Mouse (Mus musculus): ENCODE data around the gene Fastk. TPM values are rescaled to one million over a fixed set of nuclear protein-coding genes. Genes with fewer than 3 reads are reported as not detected.

The Fastk gene
- polyA plus RNA-seq, 1 experiment from 2014 or later, result 181 TPM

- Histone ChIP-seq H3K27ac (replicated peaks in 1 of 2; ENCODE audit: control insufficient read depth in 1 of 2, insufficient read depth in 1 of 2, low read depth in 2 of 2, low read length in 2 of 2) (peak overlapping the region; percentile 58 to 92; a peak in 3 of 4 replicates), H3K36me3 (ENCODE audit: control insufficient read depth, insufficient read depth, low read length) (peaks cover 2% of the 10 kb centered on the region; the same call in 1 of the 2 replicates), H3K4me1 (ENCODE audit: control insufficient read depth in 2 of 2, insufficient read depth in 2 of 2, low read length in 2 of 2) (peaks cover 20 to 39% of the 10 kb centered on the region in 2 experiments), H3K9me3 (ENCODE audit: control insufficient read depth, low read length) (no peaks in the 10 kb centered on the region), H3K4me2 (ENCODE audit: low read length) (peak overlapping the region; percentile 95), H3K9ac (ENCODE audit: low read length) (peak overlapping the region; percentile 96), H3K4me3 (ENCODE audit: control insufficient read depth in 1 of 2, insufficient read depth in 1 of 2, low read depth in 1 of 2, low read length in 2 of 2) (peak overlapping the region; percentile 79 to 88), H3K27me3 (ENCODE audit: control insufficient read depth, insufficient read depth, low read length) (no peaks in the 10 kb centered on the region)
- 1% methylated on average over 29 of the region's 29 CpGs for WGBS
- ATAC-seq (ENCODE audit: insufficient number of reproducible peaks, insufficient read depth, low FRiP score, low read depth), result no peak
Observed at GRCm38 (mm10) chr5:24452691-24453233, 7.7 kb upstream of the Fastk start.

GRCm38 (mm10) chr5:24452030-24452690 is 7.1 kb upstream of the Fastk start, which contains the start of gene Agap3:
Gene Agap3, plus strand, starts transcription at chr5:24452177.
- Histone ChIP-seq H3K4me1 (ENCODE audit: control insufficient read depth in 2 of 2, insufficient read depth in 2 of 2, low read length in 2 of 2) (peaks cover 21 to 42% of the 10 kb centered on the region in 2 experiments), H3K27me3 (ENCODE audit: control insufficient read depth, insufficient read depth, low read length) (no peaks in the 10 kb centered on the region), H3K9me3 (ENCODE audit: control insufficient read depth, low read length) (no peaks in the 10 kb centered on the region), H3K4me2 (ENCODE audit: low read length) (peak within 1 kb of the TSS; percentile 95), H3K9ac (ENCODE audit: low read length) (peak within 1 kb of the TSS; percentile 96), H3K4me3 (ENCODE audit: control insufficient read depth in 1 of 2, insufficient read depth in 1 of 2, low read depth in 1 of 2, low read length in 2 of 2) (peak within 1 kb of the TSS; percentile 79 to 88), H3K36me3 (ENCODE audit: control insufficient read depth, insufficient read depth, low read length) (no peaks in the 10 kb centered on the region), H3K27ac (replicated peaks in 1 of 2; ENCODE audit: control insufficient read depth in 1 of 2, insufficient read depth in 1 of 2, low read depth in 2 of 2, low read length in 2 of 2) (peak within 1 kb of the TSS; percentile 88 to 92)
- peak; percentile 1; the same call in 1 of the 2 replicates for ATAC-seq (ENCODE audit: insufficient number of reproducible peaks, insufficient read depth, low FRiP score, low read depth)
- under 1% methylated on average over 74 of the region's 85 CpGs for WGBS

GRCm38 (mm10) chr5:24451264-24452029 is 6.4 kb upstream of the Fastk start:
- peaks cover 21 to 42% of the 10 kb centered on the region in 2 experiments for H3K4me1 ChIP-seq (ENCODE audit: control insufficient read depth in 2 of 2, insufficient read depth in 2 of 2, low read length in 2 of 2)
- 2% methylated on average over 50 of the region's 66 CpGs for whole genome bisulfite sequencing
- ATAC-seq (ENCODE audit: insufficient number of reproducible peaks, insufficient read depth, low FRiP score, low read depth), result peak; percentile 64

GRCm38 (mm10) chr5:24447624-24448298 is 2.7 kb upstream of the Fastk start, which contains the start of gene Tmub1:
Gene Tmub1, minus strand, starts transcription at chr5:24447854.
- H3K4me1 ChIP-seq (ENCODE audit: control insufficient read depth in 2 of 2, insufficient read depth in 2 of 2, low read length in 2 of 2), result peaks cover 16 to 27% of the 10 kb centered on the region in 2 experiments; a peak in 3 of 4 replicates
- no peaks in the 10 kb centered on the region for H3K9me3 ChIP-seq (ENCODE audit: control insufficient read depth, low read length)
- ATAC-seq (ENCODE audit: insufficient number of reproducible peaks, insufficient read depth, low FRiP score, low read depth), result peak; percentile 23
- no peaks in the 10 kb centered on the region for H3K27me3 ChIP-seq (ENCODE audit: control insufficient read depth, insufficient read depth, low read length)
- WGBS, result 3% methylated on average over 34 of the region's 34 CpGs
- H3K9ac ChIP-seq (ENCODE audit: low read length), result peak within 1 kb of the TSS; percentile 72
- peak within 1 kb of the TSS in 1 of 2 experiments; percentile 15; a peak in 1 of 4 replicates for H3K27ac ChIP-seq (replicated peaks in 1 of 2; ENCODE audit: control insufficient read depth in 1 of 2, insufficient read depth in 1 of 2, low read depth in 2 of 2, low read length in 2 of 2)
- peaks cover 15% of the 10 kb centered on the region for H3K36me3 ChIP-seq (ENCODE audit: control insufficient read depth, insufficient read depth, low read length)
- H3K4me2 ChIP-seq (ENCODE audit: low read length), result peak within 1 kb of the TSS; percentile 70
- peak within 1 kb of the TSS; percentile 62 to 83 for H3K4me3 ChIP-seq (ENCODE audit: control insufficient read depth in 1 of 2, insufficient read depth in 1 of 2, low read depth in 1 of 2, low read length in 2 of 2)

More at GRCm38 (mm10) chr5:24451264-24452029, 6.4 kb upstream of the Fastk start:
- Histone ChIP-seq H3K4me3 (ENCODE audit: control insufficient read depth in 1 of 2, insufficient read depth in 1 of 2, low read depth in 1 of 2, low read length in 2 of 2) (peak overlapping the region; percentile 79 to 88), H3K27ac (replicated peaks in 1 of 2; ENCODE audit: control insufficient read depth in 1 of 2, insufficient read depth in 1 of 2, low read depth in 2 of 2, low read length in 2 of 2) (peak overlapping the region; percentile 88 to 92), H3K27me3 (ENCODE audit: control insufficient read depth, insufficient read depth, low read length) (no peaks in the 10 kb centered on the region), H3K36me3 (ENCODE audit: control insufficient read depth, insufficient read depth, low read length) (no peaks in the 10 kb centered on the region), H3K4me2 (ENCODE audit: low read length) (peak overlapping the region; percentile 95), H3K9ac (ENCODE audit: low read length) (peak overlapping the region; percentile 96), H3K9me3 (ENCODE audit: control insufficient read depth, low read length) (no peaks in the 10 kb centered on the region)

- H3K4me3 ChIP-seq (ENCODE audit: control insufficient read depth in 1 of 2, insufficient read depth in 1 of 2, low read depth in 1 of 2, low read length in 2 of 2), result no peak overlapping the region
- no peak overlapping the region for H3K4me2 ChIP-seq (ENCODE audit: low read length)
- WGBS, result 95% methylated on average over 7 of the region's 7 CpGs
Observed at GRCm38 (mm10) chr5:24446630-24447029, 1.5 kb upstream of the Fastk start.

GRCm38 (mm10) chr5:24445428-24446080 is 467 bp upstream of the Fastk start:
- peak overlapping the region; percentile 68 to 94 for H3K27ac ChIP-seq (replicated peaks in 1 of 2; ENCODE audit: control insufficient read depth in 1 of 2, insufficient read depth in 1 of 2, low read depth in 2 of 2, low read length in 2 of 2)
- no peak for ATAC-seq (ENCODE audit: insufficient number of reproducible peaks, insufficient read depth, low FRiP score, low read depth)
- H3K4me3 ChIP-seq (ENCODE audit: control insufficient read depth in 1 of 2, insufficient read depth in 1 of 2, low read depth in 1 of 2, low read length in 2 of 2), result peak overlapping the region; percentile 61 to 77
- WGBS, result 58% methylated on average over 20 of the region's 20 CpGs
- H3K27me3 ChIP-seq (ENCODE audit: control insufficient read depth, insufficient read depth, low read length), result no peaks in the 10 kb centered on the region
- peaks cover 13 to 22% of the 10 kb centered on the region in 2 experiments; a peak in 3 of 4 replicates for H3K4me1 ChIP-seq (ENCODE audit: control insufficient read depth in 2 of 2, insufficient read depth in 2 of 2, low read length in 2 of 2)
- H3K36me3 ChIP-seq (ENCODE audit: control insufficient read depth, insufficient read depth, low read length), result peaks cover 37% of the 10 kb centered on the region
- H3K9me3 ChIP-seq (ENCODE audit: control insufficient read depth, low read length), result no peaks in the 10 kb centered on the region
- peak overlapping the region; percentile 94 for H3K9ac ChIP-seq (ENCODE audit: low read length)
- peak overlapping the region; percentile 79 for H3K4me2 ChIP-seq (ENCODE audit: low read length)

More at GRCm38 (mm10) chr5:24446630-24447029, 1.5 kb upstream of the Fastk start:
- no peak for ATAC-seq (ENCODE audit: insufficient number of reproducible peaks, insufficient read depth, low FRiP score, low read depth)
- no peak overlapping the region for H3K9ac ChIP-seq (ENCODE audit: low read length)
- H3K27ac ChIP-seq (replicated peaks in 1 of 2; ENCODE audit: control insufficient read depth in 1 of 2, insufficient read depth in 1 of 2, low read depth in 2 of 2, low read length in 2 of 2), result no peak overlapping the region
- H3K9me3 ChIP-seq (ENCODE audit: control insufficient read depth, low read length), result no peaks in the 10 kb centered on the region
- peaks cover 16 to 27% of the 10 kb centered on the region in 2 experiments; a peak in 3 of 4 replicates for H3K4me1 ChIP-seq (ENCODE audit: control insufficient read depth in 2 of 2, insufficient read depth in 2 of 2, low read length in 2 of 2)
- H3K27me3 ChIP-seq (ENCODE audit: control insufficient read depth, insufficient read depth, low read length), result no peaks in the 10 kb centered on the region
- H3K36me3 ChIP-seq (ENCODE audit: control insufficient read depth, insufficient read depth, low read length), result peaks cover 26% of the 10 kb centered on the region
